Mouse (Mus musculus): ENCODE data around the gene Plac8. TPM values are rescaled to one million over a fixed set of nuclear protein-coding genes. Genes with fewer than 3 reads are reported as not detected.

The Plac8 gene
- polyA plus RNA-seq, 1 experiment from 2014 or later, result 2.2 TPM

- no peak overlapping the region for H3K9ac ChIP-seq
- H3K27me3 ChIP-seq, result no peaks in the 10 kb centered on the region
- 90% methylated on average over 14 of the region's 14 CpGs for WGBS
- ATAC-seq (ENCODE audit: low read depth), result no peak
- H3K36me3 ChIP-seq, result no peaks in the 10 kb centered on the region
- H3K4me2 ChIP-seq, result no peak overlapping the region
- H3K27ac ChIP-seq (replicated peaks), result no peak overlapping the region
- H3K4me1 ChIP-seq (replicated peaks), result no peaks in the 10 kb centered on the region
- H3K4me3 ChIP-seq, result no peak overlapping the region
- H3K9me3 ChIP-seq, result no peaks in the 10 kb centered on the region
These were observed 15.0 kb downstream of the Plac8 start for GRCm38 (mm10) chr5:100557019-100557418.

GRCm38 (mm10) chr5:100553426-100553825 lies 18.6 kb downstream of the Plac8 start:
- Histone ChIP-seq H3K4me1 (replicated peaks) (no peaks in the 10 kb centered on the region), H3K27ac (replicated peaks) (no peak overlapping the region), H3K4me2 (no peak overlapping the region), H3K36me3 (peaks cover 17% of the 10 kb centered on the region), H3K4me3 (no peak overlapping the region), H3K9ac (no peak overlapping the region), H3K27me3 (no peaks in the 10 kb centered on the region), H3K9me3 (no peaks in the 10 kb centered on the region)
- 68% methylated on average over 8 of the region's 8 CpGs for WGBS
- ATAC-seq (ENCODE audit: low read depth), result no peak

GRCm38 (mm10) chr5:100551952-100552351 lies 20.1 kb downstream of the Plac8 start:
- 78% methylated on average over 2 of the region's 2 CpGs for WGBS
- H3K4me2 ChIP-seq, result no peak overlapping the region
- H3K4me1 ChIP-seq (replicated peaks), result no peaks in the 10 kb centered on the region
- H3K9ac ChIP-seq, result no peak overlapping the region
- peaks cover 32% of the 10 kb centered on the region for H3K36me3 ChIP-seq
- no peak overlapping the region for H3K27ac ChIP-seq (replicated peaks)
- H3K9me3 ChIP-seq, result no peaks in the 10 kb centered on the region
- no peak overlapping the region for H3K4me3 ChIP-seq
- H3K27me3 ChIP-seq, result no peaks in the 10 kb centered on the region
- no peak for ATAC-seq (ENCODE audit: low read depth)

- no peak overlapping the region for H3K9ac ChIP-seq
- H3K9me3 ChIP-seq, result no peaks in the 10 kb centered on the region
- H3K4me3 ChIP-seq, result no peak overlapping the region
- H3K4me2 ChIP-seq, result no peak overlapping the region
- 88% methylated on average over 1 of the region's 1 CpGs for WGBS
- no peaks in the 10 kb centered on the region for H3K27me3 ChIP-seq
- no peak for ATAC-seq (ENCODE audit: low read depth)
- H3K4me1 ChIP-seq (replicated peaks), result no peaks in the 10 kb centered on the region
- peaks cover 49% of the 10 kb centered on the region for H3K36me3 ChIP-seq
- no peak overlapping the region for H3K27ac ChIP-seq (replicated peaks)
These were observed 21.9 kb downstream of the Plac8 start for GRCm38 (mm10) chr5:100550151-100550550.

- Histone ChIP-seq H3K9ac (no peak overlapping the region), H3K27ac (replicated peaks) (no peak overlapping the region), H3K4me3 (no peak overlapping the region), H3K36me3 (peaks cover 57% of the 10 kb centered on the region), H3K4me1 (replicated peaks) (no peaks in the 10 kb centered on the region), H3K9me3 (no peaks in the 10 kb centered on the region), H3K4me2 (no peak overlapping the region), H3K27me3 (no peaks in the 10 kb centered on the region)
- 93% methylated on average over 4 of the region's 4 CpGs for WGBS
- ATAC-seq (ENCODE audit: low read depth), result no peak
These were observed 22.7 kb downstream of the Plac8 start for GRCm38 (mm10) chr5:100549311-100549710.

GRCm38 (mm10) chr5:100548236-100548635 lies 23.8 kb downstream of the Plac8 start:
- Histone ChIP-seq H3K9me3 (no peaks in the 10 kb centered on the region), H3K36me3 (peaks cover 68% of the 10 kb centered on the region), H3K4me3 (no peak overlapping the region), H3K27me3 (no peaks in the 10 kb centered on the region), H3K27ac (replicated peaks) (no peak overlapping the region), H3K9ac (no peak overlapping the region), H3K4me1 (replicated peaks) (no peaks in the 10 kb centered on the region), H3K4me2 (no peak overlapping the region)
- WGBS, result 91% methylated on average over 2 of the region's 2 CpGs
- ATAC-seq (ENCODE audit: low read depth), result no peak

- Histone ChIP-seq H3K27ac (replicated peaks) (no peak overlapping the region), H3K4me1 (replicated peaks) (no peaks in the 10 kb centered on the region), H3K4me3 (no peak overlapping the region), H3K27me3 (no peaks in the 10 kb centered on the region), H3K9me3 (no peaks in the 10 kb centered on the region), H3K9ac (no peak overlapping the region), H3K4me2 (no peak overlapping the region), H3K36me3 (peaks cover 86% of the 10 kb centered on the region)
- no peak for ATAC-seq (ENCODE audit: low read depth)
- 94% methylated on average over 6 of the region's 6 CpGs for WGBS
These were observed 25.6 kb downstream of the Plac8 start for GRCm38 (mm10) chr5:100546294-100547080.

GRCm38 (mm10) chr5:100536638-100537037 lies 35.4 kb downstream of the Plac8 start:
- ATAC-seq (ENCODE audit: low read depth), result no peak
- 94% methylated on average over 3 of the region's 3 CpGs for WGBS
- Histone ChIP-seq H3K9ac (no peak overlapping the region), H3K4me1 (replicated peaks) (no peaks in the 10 kb centered on the region), H3K27ac (replicated peaks) (no peak overlapping the region), H3K9me3 (no peaks in the 10 kb centered on the region), H3K4me3 (no peak overlapping the region), H3K36me3 (peaks cover 71% of the 10 kb centered on the region), H3K4me2 (no peak overlapping the region), H3K27me3 (no peaks in the 10 kb centered on the region)

- WGBS, result 74% methylated on average over 7 of the region's 7 CpGs
- Histone ChIP-seq H3K4me2 (no peak overlapping the region), H3K36me3 (peaks cover 72% of the 10 kb centered on the region), H3K27me3 (no peaks in the 10 kb centered on the region), H3K9ac (no peak overlapping the region), H3K9me3 (no peaks in the 10 kb centered on the region), H3K4me1 (replicated peaks) (no peaks in the 10 kb centered on the region), H3K4me3 (no peak overlapping the region), H3K27ac (replicated peaks) (no peak overlapping the region)
- ATAC-seq (ENCODE audit: low read depth), result no peak
These were observed 36.2 kb downstream of the Plac8 start for GRCm38 (mm10) chr5:100535826-100536225.

- no peak overlapping the region for H3K27ac ChIP-seq (replicated peaks)
- H3K9me3 ChIP-seq, result no peaks in the 10 kb centered on the region
- peaks cover 39% of the 10 kb centered on the region for H3K36me3 ChIP-seq
- H3K4me2 ChIP-seq, result no peak overlapping the region
- WGBS, result 86% methylated on average over 7 of the region's 7 CpGs
- H3K9ac ChIP-seq, result no peak overlapping the region
- no peak for ATAC-seq (ENCODE audit: low read depth)
- no peaks in the 10 kb centered on the region for H3K4me1 ChIP-seq (replicated peaks)
- no peak overlapping the region for H3K4me3 ChIP-seq
- no peaks in the 10 kb centered on the region for H3K27me3 ChIP-seq
These were observed 45.9 kb downstream of the Plac8 start for GRCm38 (mm10) chr5:100526164-100526563.

- WGBS, result 85% methylated on average over 3 of the region's 3 CpGs
- Histone ChIP-seq H3K27ac (replicated peaks) (no peak overlapping the region), H3K9ac (no peak overlapping the region), H3K9me3 (no peaks in the 10 kb centered on the region), H3K4me3 (no peak overlapping the region), H3K4me2 (no peak overlapping the region), H3K27me3 (no peaks in the 10 kb centered on the region), H3K36me3 (peaks cover 33% of the 10 kb centered on the region), H3K4me1 (replicated peaks) (peaks cover under 1% of the 10 kb centered on the region; the same call in 1 of the 2 replicates)
- no peak for ATAC-seq (ENCODE audit: low read depth)
These were observed 46.4 kb downstream of the Plac8 start for GRCm38 (mm10) chr5:100525620-100526019.

- H3K4me1 ChIP-seq (replicated peaks), result peaks cover 7% of the 10 kb centered on the region
- H3K36me3 ChIP-seq, result peaks cover 26% of the 10 kb centered on the region
- H3K4me2 ChIP-seq, result no peak overlapping the region
- H3K9ac ChIP-seq, result no peak overlapping the region
- WGBS, result 96% methylated on average over 9 of the region's 9 CpGs
- no peak overlapping the region for H3K4me3 ChIP-seq
- no peak for ATAC-seq (ENCODE audit: low read depth)
- H3K27ac ChIP-seq (replicated peaks), result no peak overlapping the region
- H3K9me3 ChIP-seq, result no peaks in the 10 kb centered on the region
- H3K27me3 ChIP-seq, result no peaks in the 10 kb centered on the region
These were observed 47.1 kb downstream of the Plac8 start for GRCm38 (mm10) chr5:100524921-100525320.

GRCm38 (mm10) chr5:100523331-100523730 lies 48.7 kb downstream of the Plac8 start:
- 93% methylated on average over 1 of the region's 1 CpGs for WGBS
- Histone ChIP-seq H3K9ac (no peak overlapping the region), H3K9me3 (no peaks in the 10 kb centered on the region), H3K4me3 (no peak overlapping the region), H3K27me3 (no peaks in the 10 kb centered on the region), H3K36me3 (peaks cover 10% of the 10 kb centered on the region), H3K27ac (replicated peaks) (no peak overlapping the region), H3K4me1 (replicated peaks) (peaks cover 17% of the 10 kb centered on the region), H3K4me2 (no peak overlapping the region)
- ATAC-seq (ENCODE audit: low read depth), result no peak
